Mouse (Mus musculus) embryo, embryonic 9.5 days (tissue): ENCODE data around the gene Fcho2.

Experiments
- DNase-seq: peaks from one replicate; pipeline ENCODE4 v3.0.0-alpha.2; 2017; ENCODE audit errors: extremely low spot score

Fcho2 gene

DNA sequence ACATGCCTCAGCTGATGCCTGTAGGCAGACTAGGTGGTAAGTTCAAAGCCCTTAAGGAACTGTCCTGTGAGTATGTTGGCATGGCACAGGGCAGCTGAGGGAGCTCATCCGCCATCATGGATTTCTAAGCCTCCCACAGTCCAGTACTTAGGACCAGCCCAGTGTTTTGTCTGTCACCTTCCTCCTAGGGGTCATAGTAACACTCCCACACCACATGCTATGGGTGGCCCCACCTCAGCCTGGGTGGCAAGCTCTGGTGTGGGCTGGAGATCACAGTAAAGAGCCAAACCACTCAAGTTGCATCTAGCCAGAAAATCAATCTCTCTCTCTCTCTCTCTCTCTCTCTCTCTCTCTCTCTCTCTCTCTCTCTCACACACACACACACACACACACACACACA, 136.0 kb downstream of the Fcho2 start:
- DNase-seq = no peak

DNA sequence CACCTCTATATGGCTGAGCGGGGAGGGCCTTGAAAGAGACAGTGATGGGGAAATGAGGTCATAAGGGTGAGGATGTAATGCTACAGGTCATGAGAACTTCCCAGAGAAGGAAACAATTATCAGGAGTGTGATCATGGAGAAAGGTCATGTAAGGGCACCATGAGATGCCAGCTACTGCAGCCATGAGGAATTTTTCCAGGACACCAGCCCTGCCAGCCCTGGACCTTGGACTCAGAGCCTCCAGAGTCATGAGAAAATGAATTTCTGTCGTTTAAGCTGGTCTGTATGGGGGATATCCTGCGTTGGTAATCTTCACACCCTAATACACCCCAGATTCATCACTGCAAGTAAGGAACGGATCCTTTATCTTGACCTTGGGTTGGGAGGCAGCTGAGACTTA, 141.3 kb downstream of the Fcho2 start:
- DNase-seq = no peak
